Mouse (Mus musculus) midbrain, embryonic 15.5 days (tissue): ENCODE measurements around the gene Hist1h2ae. TPM values are rescaled to one million over a fixed set of nuclear protein-coding genes. Genes with fewer than 3 reads are reported as not detected.
A peak's percentile ranks its signal among the peaks of the same experiment; 100 is the strongest.
"Not testable (repeated sequence)": the region's sequence is repeated elsewhere in the genome, so short reads cannot be mapped to it uniquely, and the experiment has no call there.

Source experiments
- ATAC-seq: fragments of 200-750 bp; cut with Nextera tagmentation; replicated peaks from 2 replicates; pipeline ENCODE4 v1.8.0; 2017; ENCODE audit warnings: moderate TSS enrichment
- H3K27ac ChIP-seq: fragments of 300-500 bp; sonication (generic); 2 replicates; pipeline ENCODE4 v1.5.1; 2015; ENCODE audit warnings: mild to moderate bottlenecking, inconsistent platforms
- H3K27me3 ChIP-seq: fragments of 300-500 bp; sonication (generic); replicated peaks from 2 replicates; pipeline ENCODE4 v1.6.1; 2015; ENCODE audit warnings: inconsistent platforms
- H3K36me3 ChIP-seq: fragments of 300-500 bp; sonication (generic); replicated peaks from 2 replicates; pipeline ENCODE4 v1.6.1; 2015; ENCODE audit warnings: inconsistent platforms
- H3K4me1 ChIP-seq: fragments of 300-500 bp; sonication (generic); 2 replicates; pipeline ENCODE4 v1.6.1; 2015; ENCODE audit warnings: inconsistent platforms
- H3K4me2 ChIP-seq: fragments of 300-500 bp; sonication (generic); 2 replicates; pipeline ENCODE4 v1.6.1; 2015; ENCODE audit warnings: inconsistent platforms, mild to moderate bottlenecking, moderate library complexity
- H3K4me3 ChIP-seq: fragments of 300-500 bp; sonication (generic); 2 replicates; pipeline ENCODE4 v1.5.1; 2015; ENCODE audit warnings: mild to moderate bottlenecking, inconsistent platforms
- H3K9ac ChIP-seq: fragments of 300-500 bp; sonication (generic); 2 replicates; pipeline ENCODE4 v1.6.1; 2015; ENCODE audit warnings: mild to moderate bottlenecking, inconsistent platforms
- H3K9me3 ChIP-seq: fragments of 300-500 bp; sonication (generic); 2 replicates; pipeline ENCODE4 v1.6.1; 2016; ENCODE audit warnings: inconsistent platforms
- WGBS: fragments of 180-500 bp; shearing (Covaris S2); methylation state at CpG from one replicate; pipeline ENCODE4 v1.1.7; 2015; ENCODE audit warnings: mixed read lengths; 5-methylcytosine and 5-hydroxymethylcytosine counted together
- polyA plus RNA-seq: library from polyadenylated mRNA; unstranded; fragments of >200 nt; fragmentation: Nextera tagmentation; extraction: Ambion mirVana; gene quantifications from 2 replicates; pipeline ENCODE4 v1.2.1, GENCODE M21; 2015

The Hist1h2ae gene
- polyA plus RNA-seq, 1 experiment from 2014 or later: 14.8 TPM

DNA sequence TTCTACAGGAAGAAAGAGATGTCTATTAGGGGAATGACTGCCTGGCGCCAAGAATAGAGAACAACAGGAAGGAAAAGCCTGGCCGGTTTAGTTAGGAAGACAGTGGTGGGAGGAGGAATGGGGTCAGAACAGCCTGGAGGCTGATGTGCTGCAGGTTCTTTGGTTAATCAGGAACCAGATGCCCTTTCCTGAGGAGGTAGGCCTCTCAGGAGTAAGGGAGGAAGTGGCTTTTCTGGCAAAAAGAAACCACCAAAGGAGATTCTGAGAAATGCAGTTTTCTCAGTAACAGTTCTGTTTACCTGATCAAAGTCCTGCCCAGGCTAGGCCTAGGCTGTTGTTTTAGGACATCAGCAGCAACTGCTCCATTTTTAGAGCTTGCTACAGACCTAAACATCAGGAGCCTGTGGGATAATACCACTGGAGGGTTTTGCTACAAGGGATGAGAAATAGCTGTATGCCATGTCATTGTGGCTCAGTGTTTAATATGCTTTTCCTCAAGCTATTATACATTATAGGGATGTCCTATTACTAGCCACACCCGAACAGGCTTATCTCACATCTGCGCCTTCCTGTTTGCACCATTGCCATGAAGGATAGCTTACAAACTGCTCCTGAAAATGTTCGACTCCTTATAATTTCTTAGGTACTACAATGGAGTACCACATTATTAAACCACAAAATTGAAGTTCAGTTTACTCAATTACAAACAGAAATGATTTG lies 22.2 kb upstream of the Hist1h2ae start:
- H3K4me3 ChIP-seq: no peak overlapping the region
- H3K4me1 ChIP-seq: no peaks in the 10 kb centered on the region
- ATAC-seq: no peak
- 89% methylated on average over 5 of the region's 5 CpGs for WGBS
- H3K36me3 ChIP-seq: no peaks in the 10 kb centered on the region
- H3K9me3 ChIP-seq: no peaks in the 10 kb centered on the region
- no peak overlapping the region for H3K9ac ChIP-seq
- H3K27me3 ChIP-seq: no peaks in the 10 kb centered on the region
- no peak overlapping the region for H3K4me2 ChIP-seq
- H3K27ac ChIP-seq: no peak overlapping the region

GRCm38 (mm10) chr13:23592614-23593013 lies 21.6 kb upstream of the Hist1h2ae start:
- H3K4me2 ChIP-seq: no peak overlapping the region
- H3K36me3 ChIP-seq: no peaks in the 10 kb centered on the region
- H3K9me3 ChIP-seq: no peaks in the 10 kb centered on the region
- H3K4me1 ChIP-seq: no peaks in the 10 kb centered on the region
- no peak overlapping the region for H3K4me3 ChIP-seq
- no peak for ATAC-seq
- WGBS: 91% methylated on average over 7 of the region's 7 CpGs
- H3K27ac ChIP-seq: no peak overlapping the region
- H3K9ac ChIP-seq: no peak overlapping the region
- no peaks in the 10 kb centered on the region for H3K27me3 ChIP-seq

DNA sequence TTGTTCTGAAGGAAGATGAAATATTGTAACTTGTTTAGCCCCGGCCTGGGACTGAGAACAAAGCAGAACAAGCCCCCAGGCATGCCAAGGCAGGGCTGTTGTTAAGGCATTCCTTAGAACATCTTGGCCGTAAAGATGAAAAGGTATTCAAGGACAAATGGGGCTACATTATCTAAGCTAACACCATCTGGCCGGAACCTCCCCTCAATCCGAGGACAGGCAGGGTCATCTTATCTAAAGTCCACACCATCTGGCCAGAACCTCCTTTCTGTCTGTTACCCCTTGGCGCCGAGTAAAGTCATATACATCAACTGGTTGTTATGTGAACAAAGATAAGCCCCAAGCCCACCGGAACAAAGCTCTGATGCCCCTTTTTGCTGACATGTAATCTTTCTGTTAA lies 20.9 kb upstream of the Hist1h2ae start:
- ATAC-seq, H3K4me3 ChIP-seq, H3K27ac ChIP-seq, H3K4me2 ChIP-seq, H3K9me3 ChIP-seq, H3K27me3 ChIP-seq, H3K36me3 ChIP-seq, H3K9ac ChIP-seq, H3K4me1 ChIP-seq: not testable (repeated sequence)
- WGBS: 91% methylated on average over 7 of the region's 7 CpGs

- Histone ChIP-seq H3K4me3 (no peak overlapping the region), H3K36me3 (no peaks in the 10 kb centered on the region), H3K27me3 (no peaks in the 10 kb centered on the region), H3K4me2 (no peak overlapping the region), H3K27ac (no peak overlapping the region), H3K4me1 (peaks cover 10% of the 10 kb centered on the region), H3K9me3 (no peaks in the 10 kb centered on the region), H3K9ac (no peak overlapping the region)
- 95% methylated on average over 7 of the region's 7 CpGs for WGBS
- ATAC-seq: no peak
Measured at GRCm38 (mm10) chr13:23591206-23591605, 20.2 kb upstream of the Hist1h2ae start.

DNA sequence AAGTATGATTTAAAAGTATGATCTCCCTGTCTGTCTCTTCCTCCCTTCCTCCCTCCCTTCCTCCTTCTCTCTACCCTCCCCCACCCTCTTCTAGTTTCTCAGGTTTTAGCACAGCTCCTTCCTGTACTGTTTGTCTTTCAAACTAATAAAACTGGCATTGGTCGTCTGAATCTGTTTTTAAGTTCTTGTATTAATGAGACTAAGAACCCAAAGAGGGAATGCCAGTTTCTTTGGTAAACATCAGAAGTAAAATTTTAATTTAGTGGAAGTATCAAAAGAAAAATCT lies 15.9 kb upstream of the Hist1h2ae start:
- H3K9ac ChIP-seq: peak overlapping the region; percentile 29; the same call in 1 of the 2 replicates
- ATAC-seq: no peak

GRCm38 (mm10) chr13:23586099-23586939 lies 15.3 kb upstream of the Hist1h2ae start:
- Histone ChIP-seq H3K9ac (peak overlapping the region; percentile 29; the same call in 1 of the 2 replicates), H3K4me2 (peak overlapping the region; percentile 84), H3K27me3 (no peaks in the 10 kb centered on the region), H3K9me3 (no peaks in the 10 kb centered on the region), H3K4me1 (peaks cover 37% of the 10 kb centered on the region), H3K36me3 (no peaks in the 10 kb centered on the region), H3K4me3 (peak overlapping the region; percentile 52), H3K27ac (peak overlapping the region; percentile 93)
- no peak for ATAC-seq
- WGBS: under 1% methylated on average over 22 of the region's 22 CpGs

More for the DNA sequence above, 15.9 kb upstream of the Hist1h2ae start:
- no peaks in the 10 kb centered on the region for H3K27me3 ChIP-seq
- 4% methylated on average over 1 of the region's 1 CpGs for WGBS
- peak overlapping the region; percentile 52 for H3K4me3 ChIP-seq
- no peaks in the 10 kb centered on the region for H3K36me3 ChIP-seq
- H3K4me1 ChIP-seq: peaks cover 34% of the 10 kb centered on the region
- H3K9me3 ChIP-seq: no peaks in the 10 kb centered on the region
- peak overlapping the region; percentile 76 for H3K27ac ChIP-seq
- peak overlapping the region; percentile 84 for H3K4me2 ChIP-seq

- ATAC-seq: peak; percentile 90
- Histone ChIP-seq H3K4me3 (peak overlapping the region; percentile 52), H3K9ac (peak overlapping the region; percentile 65), H3K4me2 (peak overlapping the region; percentile 84), H3K4me1 (peaks cover 42% of the 10 kb centered on the region), H3K27ac (peak overlapping the region; percentile 93)
- H3K27me3 ChIP-seq, H3K9me3 ChIP-seq, H3K36me3 ChIP-seq: not testable (repeated sequence)
- under 1% methylated on average over 36 of the region's 36 CpGs for WGBS
Measured at GRCm38 (mm10) chr13:23585442-23586098, 14.6 kb upstream of the Hist1h2ae start.

- Histone ChIP-seq H3K27me3 (no peaks in the 10 kb centered on the region), H3K9ac (peak overlapping the region; percentile 65), H3K9me3 (no peaks in the 10 kb centered on the region), H3K36me3 (no peaks in the 10 kb centered on the region), H3K4me2 (peak overlapping the region; percentile 84), H3K27ac (peak overlapping the region; percentile 93), H3K4me1 (peaks cover 42% of the 10 kb centered on the region), H3K4me3 (peak overlapping the region; percentile 52)
- peak; percentile 15; the same call in 1 of the 2 replicates for ATAC-seq
- WGBS: under 1% methylated on average over 21 of the region's 21 CpGs
Measured at GRCm38 (mm10) chr13:23585029-23585441, 14.0 kb upstream of the Hist1h2ae start.

DNA sequence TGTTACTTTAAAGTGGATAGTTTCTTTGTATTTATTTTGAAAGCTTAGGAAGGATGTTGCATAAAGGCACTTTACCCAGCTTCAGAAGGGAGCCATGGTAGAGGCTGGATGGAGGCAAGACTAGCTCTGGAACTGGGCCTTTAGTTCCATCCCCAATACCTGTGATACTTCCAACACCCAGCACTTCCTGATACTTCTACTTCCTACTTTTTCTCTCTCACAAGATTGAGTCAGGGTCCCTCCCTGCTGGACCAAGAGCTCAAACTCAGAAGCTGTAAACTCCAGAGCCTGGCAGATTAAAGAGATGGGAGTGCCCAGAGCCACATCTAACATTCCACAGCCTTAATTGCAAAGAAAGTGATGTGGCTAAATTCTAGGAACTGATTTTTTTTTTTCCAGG lies 13.3 kb upstream of the Hist1h2ae start:
- peak overlapping the region; percentile 65; the same call in 1 of the 2 replicates for H3K9ac ChIP-seq
- no peaks in the 10 kb centered on the region for H3K27me3 ChIP-seq
- H3K36me3 ChIP-seq: no peaks in the 10 kb centered on the region
- H3K4me1 ChIP-seq: peaks cover 42% of the 10 kb centered on the region
- H3K4me2 ChIP-seq: peak overlapping the region; percentile 84
- peak overlapping the region; percentile 52; the same call in 1 of the 2 replicates for H3K4me3 ChIP-seq
- H3K9me3 ChIP-seq: no peaks in the 10 kb centered on the region
- peak overlapping the region; percentile 93 for H3K27ac ChIP-seq
- no peak for ATAC-seq

- H3K4me2 ChIP-seq: no peak overlapping the region
- H3K4me1 ChIP-seq: peaks cover 42% of the 10 kb centered on the region
- H3K27me3 ChIP-seq: no peaks in the 10 kb centered on the region
- no peak overlapping the region for H3K4me3 ChIP-seq
- no peak for ATAC-seq
- no peaks in the 10 kb centered on the region for H3K9me3 ChIP-seq
- no peak overlapping the region for H3K9ac ChIP-seq
- no peaks in the 10 kb centered on the region for H3K36me3 ChIP-seq
- H3K27ac ChIP-seq: no peak overlapping the region
Measured at GRCm38 (mm10) chr13:23583387-23584068, 12.5 kb upstream of the Hist1h2ae start.

GRCm38 (mm10) chr13:23582219-23583056 lies 11.4 kb upstream of the Hist1h2ae start:
- no peaks in the 10 kb centered on the region for H3K9me3 ChIP-seq
- ATAC-seq: no peak
- WGBS: 5% methylated on average over 6 of the region's 6 CpGs

More at GRCm38 (mm10) chr13:23582219-23583056, 11.4 kb upstream of the Hist1h2ae start:
- peak overlapping the region; percentile 81 for H3K27ac ChIP-seq
- peak overlapping the region; percentile 53 for H3K9ac ChIP-seq
- H3K4me1 ChIP-seq: peaks cover 42% of the 10 kb centered on the region
- no peaks in the 10 kb centered on the region for H3K36me3 ChIP-seq
- H3K27me3 ChIP-seq: no peaks in the 10 kb centered on the region
- peak overlapping the region; percentile 48 for H3K4me3 ChIP-seq
- H3K4me2 ChIP-seq: peak overlapping the region; percentile 85
